Mouse (Mus musculus) cortical plate, adult 2 months (tissue): ENCODE measurements around the gene 4931409K22Rik. TPM values are rescaled to one million over a fixed set of nuclear protein-coding genes. Genes with fewer than 3 reads are reported as not detected.
A peak's percentile ranks its signal among the peaks of the same experiment; 100 is the strongest.

Source experiments
- H3K27ac ChIP-seq: fragments of 200-500 bp; 2 replicates; pipeline ENCODE4 v1.5.1; 2012; ENCODE audit warnings: low read length, control low read depth, inconsistent platforms; ENCODE audit not compliant: insufficient read depth
- H3K4me1 ChIP-seq: fragments of 200-500 bp; 2 replicates; pipeline ENCODE4 v1.6.1; 2011; ENCODE audit warnings: low read length; ENCODE audit not compliant: control insufficient read depth, insufficient read depth
- H3K4me3 ChIP-seq: fragments of 200-500 bp; 2 replicates; pipeline ENCODE4 v1.5.1; 2011; ENCODE audit warnings: mild to moderate bottlenecking, low read length, control low read depth; ENCODE audit not compliant: insufficient read depth
- CTCF ChIP-seq: fragments of 200-500 bp; IDR thresholded peaks from 2 replicates; pipeline ENCODE4 v1.5.1; 2011; ENCODE audit warnings: mild to moderate bottlenecking, control low read depth, low read length; ENCODE audit not compliant: insufficient read depth; ENCODE audit errors: extremely low read depth
- POLR2A ChIP-seq: fragments of 200-500 bp; IDR thresholded peaks from 2 replicates; pipeline ENCODE4 v1.6.1; 2011; ENCODE audit warnings: mild to moderate bottlenecking, low read length, control low read depth; ENCODE audit not compliant: insufficient read depth; ENCODE audit errors: extremely low read depth
- polyA plus RNA-seq: library from polyadenylated mRNA; depleted of rRNA; stranded (reverse); fragments of >200 nt; gene quantifications from 2 replicates; pipeline ENCODE4 v1.2.3, GENCODE M21; 2012

The 4931409K22Rik gene
- polyA plus RNA-seq, 1 experiment, result 0.04 TPM

- Histone ChIP-seq H3K4me1 (peaks cover 13% of the 10 kb centered on the region), H3K27ac (peak overlapping the region; percentile 54; the same call in 1 of the 2 replicates), H3K4me3 (peak overlapping the region; percentile 35)
- TF ChIP-seq CTCF (no peak), POLR2A (no peak)
Observed at GRCm38 (mm10) chr5:24601071-24601835, 44.6 kb upstream of the 4931409K22Rik start.

- H3K4me3 ChIP-seq, result no peak overlapping the region
- no peak for TF ChIP-seq CTCF
- no peak for TF ChIP-seq POLR2A
- no peak overlapping the region for H3K27ac ChIP-seq
- H3K4me1 ChIP-seq, result peaks cover 14% of the 10 kb centered on the region
Observed at GRCm38 (mm10) chr5:24600236-24600635, 43.6 kb upstream of the 4931409K22Rik start.

- Histone ChIP-seq H3K27ac (no peak overlapping the region), H3K4me1 (peaks cover 14% of the 10 kb centered on the region), H3K4me3 (0 out of 2 replicates have a peak overlapping the region, but pooled peaks have one; percentile 27)
- TF ChIP-seq CTCF, result no peak
- no peak for TF ChIP-seq POLR2A
Observed at GRCm38 (mm10) chr5:24599137-24599536, 42.5 kb upstream of the 4931409K22Rik start.

GRCm38 (mm10) chr5:24598570-24599006 lies 42.0 kb upstream of the 4931409K22Rik start:
- TF ChIP-seq CTCF (no peak), POLR2A (no peak)
- Histone ChIP-seq H3K27ac (peak overlapping the region; percentile 5; the same call in 1 of the 2 replicates), H3K4me1 (peaks cover 14% of the 10 kb centered on the region), H3K4me3 (peak overlapping the region; percentile 27; the same call in 1 of the 2 replicates)

- H3K27ac ChIP-seq, result peak overlapping the region; percentile 5; the same call in 1 of the 2 replicates
- H3K4me1 ChIP-seq, result peaks cover 14% of the 10 kb centered on the region
- peak overlapping the region; percentile 27 for H3K4me3 ChIP-seq
- TF ChIP-seq POLR2A, result no peak
- no peak for TF ChIP-seq CTCF
Observed at GRCm38 (mm10) chr5:24597901-24598569, 41.4 kb upstream of the 4931409K22Rik start.

- TF ChIP-seq POLR2A, result no peak
- peak; percentile 58; the same call in 1 of the 2 replicates for TF ChIP-seq CTCF
- peaks cover 14% of the 10 kb centered on the region for H3K4me1 ChIP-seq
- H3K4me3 ChIP-seq, result peak overlapping the region; percentile 1; the same call in 1 of the 2 replicates
- H3K27ac ChIP-seq, result peak overlapping the region; percentile 88
Observed at GRCm38 (mm10) chr5:24597221-24597728, 40.7 kb upstream of the 4931409K22Rik start.

GRCm38 (mm10) chr5:24596519-24597171 lies 40.0 kb upstream of the 4931409K22Rik start:
- H3K27ac ChIP-seq, result peak overlapping the region; percentile 88
- TF ChIP-seq CTCF (no peak), POLR2A (peak; percentile 41; the same call in 1 of the 2 replicates)
- 0 out of 2 replicates have a peak overlapping the region, but pooled peaks have one; percentile 1 for H3K4me3 ChIP-seq
- peaks cover 14% of the 10 kb centered on the region for H3K4me1 ChIP-seq

GRCm38 (mm10) chr5:24595786-24596380 lies 39.3 kb upstream of the 4931409K22Rik start:
- Histone ChIP-seq H3K27ac (peak overlapping the region; percentile 87), H3K4me1 (peaks cover 14% of the 10 kb centered on the region), H3K4me3 (no peak overlapping the region)
- TF ChIP-seq CTCF, result no peak
- TF ChIP-seq POLR2A, result no peak

- peaks cover 14% of the 10 kb centered on the region for H3K4me1 ChIP-seq
- no peak overlapping the region for H3K27ac ChIP-seq
- TF ChIP-seq POLR2A (no peak), CTCF (no peak)
- no peak overlapping the region for H3K4me3 ChIP-seq
Observed at GRCm38 (mm10) chr5:24595261-24595660, 38.7 kb upstream of the 4931409K22Rik start.
